Mouse (Mus musculus) kidney, adult 2 months (tissue): ENCODE measurements around the gene Mllt10. TPM values are rescaled to one million over a fixed set of nuclear protein-coding genes. Genes with fewer than 3 reads are reported as not detected.

Experiments
- DNase-seq: peaks from one replicate; pipeline ENCODE4 v3.0.0; 2021
- H3K27ac ChIP-seq: fragments of 200-500 bp; 2 replicates; pipeline ENCODE4 v1.5.1; 2012; ENCODE audit warnings: low read depth, low read length, control low read depth, inconsistent platforms; ENCODE audit not compliant: insufficient read depth
- H3K27me3 ChIP-seq: fragments of 200-500 bp; replicated peaks from 2 replicates; pipeline ENCODE4 v1.6.1; 2012; ENCODE audit warnings: mild to moderate bottlenecking, moderate library complexity, low read length, inconsistent platforms; ENCODE audit not compliant: control insufficient read depth, insufficient read depth
- H3K36me3 ChIP-seq: fragments of 200-500 bp; 2 replicates; pipeline ENCODE4 v1.6.1; 2012; ENCODE audit warnings: mild to moderate bottlenecking, moderate library complexity, low read length, inconsistent platforms; ENCODE audit not compliant: control insufficient read depth, insufficient read depth
- H3K4me1 ChIP-seq: fragments of 200-500 bp; 2 replicates; pipeline ENCODE4 v1.6.1; 2011; ENCODE audit warnings: low read length; ENCODE audit not compliant: control insufficient read depth, insufficient read depth
- H3K4me3 ChIP-seq: fragments of 200-500 bp; 2 replicates; pipeline ENCODE4 v1.5.1; 2011; ENCODE audit warnings: mild to moderate bottlenecking, low read depth, low read length, control low read depth; ENCODE audit not compliant: insufficient read depth
- CTCF ChIP-seq: fragments of 200-500 bp; conservative IDR thresholded peaks from 2 replicates; pipeline ENCODE4 v1.5.1; 2011; ENCODE audit warnings: low read depth, mild to moderate bottlenecking, control low read depth, low read length, moderate library complexity, mixed read lengths; ENCODE audit not compliant: insufficient read depth, insufficient read length
- POLR2A ChIP-seq: fragments of 200-500 bp; IDR thresholded peaks from one replicate; pipeline ENCODE4 v1.6.1; 2011; ENCODE audit warnings: low read depth, low read length, control low read depth
- WGBS: fragments of 180-500 bp; shearing (Covaris S2); methylation state at CpG from one replicate; pipeline ENCODE4 v1.1.7; 2018; 5-methylcytosine and 5-hydroxymethylcytosine counted together
- polyA plus RNA-seq: library from polyadenylated mRNA; depleted of rRNA; stranded (reverse); fragments of >200 nt; gene quantifications from 2 replicates; pipeline ENCODE4 v1.2.3, GENCODE M21; 2012; rRNA removed

The Mllt10 gene
- polyA plus RNA-seq, result 29.3 and 32.7 TPM in 2 replicates

DNA sequence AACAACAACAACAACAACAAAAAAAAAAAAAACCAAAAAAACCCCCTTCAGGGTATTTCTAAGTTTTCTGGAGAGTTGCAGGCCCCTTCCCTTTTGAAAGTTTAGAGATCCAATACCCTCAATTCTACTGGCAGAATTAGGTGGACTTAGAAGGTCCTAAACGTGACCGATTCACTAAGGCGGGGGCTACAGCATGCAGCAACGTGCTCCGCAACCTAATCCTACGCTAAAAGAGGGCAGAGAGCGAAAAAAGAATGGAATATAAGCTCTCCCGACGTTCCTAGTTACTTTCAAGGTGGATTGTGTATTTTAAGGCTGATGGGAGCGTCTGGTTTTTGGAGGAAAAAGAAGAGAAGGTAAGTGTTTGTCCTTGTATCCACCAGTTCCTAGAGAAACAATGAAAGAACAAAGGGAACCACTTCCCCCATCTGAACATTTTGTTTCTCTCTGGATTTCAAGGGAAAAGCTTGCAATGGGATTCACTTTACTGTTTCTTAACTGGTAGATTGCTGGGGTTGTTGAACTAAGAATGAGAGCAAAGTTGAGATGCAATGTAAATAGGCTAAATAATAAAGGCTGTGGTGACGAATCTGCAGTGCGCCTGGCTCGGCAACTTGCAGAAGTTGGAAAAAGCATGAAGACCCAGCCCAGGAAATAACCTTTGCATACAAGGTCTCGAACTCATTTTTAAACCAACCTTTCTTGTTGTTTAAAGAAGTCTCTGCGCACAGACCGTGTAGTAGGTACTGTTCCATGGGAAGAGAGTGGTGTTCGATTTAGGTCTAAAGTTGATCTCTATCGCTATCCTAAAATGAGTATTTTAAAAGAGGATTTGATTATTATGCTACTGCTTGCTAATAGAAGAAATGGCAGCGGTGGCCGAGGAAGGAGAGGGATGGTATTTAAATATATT, at the start of gene Mllt10:
Mllt10 (plus strand) TSS at position 222 of the 913 bp plus-strand sequence.
- TF ChIP-seq CTCF, result no peak
- no peak for TF ChIP-seq POLR2A
- Histone ChIP-seq H3K27ac (peak within 1 kb of the TSS; percentile 99), H3K36me3 (no peaks in the 10 kb centered on the region), H3K4me1 (peaks cover 10% of the 10 kb centered on the region; the same call in 1 of the 2 replicates), H3K4me3 (peak within 1 kb of the TSS; percentile 98), H3K27me3 (no peaks in the 10 kb centered on the region)
- WGBS, result 20% methylated on average over 20 of the region's 20 CpGs
- peak; percentile 56 for DNase-seq

GRCm38 (mm10) chr2:18011226-18011625, 43.8 kb upstream of the Mllt10 start:
- no peaks in the 10 kb centered on the region for H3K27me3 ChIP-seq
- no peak for TF ChIP-seq POLR2A
- TF ChIP-seq CTCF, result no peak
- 90% methylated on average over 6 of the region's 6 CpGs for WGBS
- no peaks in the 10 kb centered on the region for H3K4me1 ChIP-seq
- H3K36me3 ChIP-seq, result no peaks in the 10 kb centered on the region
- no peak overlapping the region for H3K27ac ChIP-seq
- H3K4me3 ChIP-seq, result no peak overlapping the region
- DNase-seq, result no peak

DNA sequence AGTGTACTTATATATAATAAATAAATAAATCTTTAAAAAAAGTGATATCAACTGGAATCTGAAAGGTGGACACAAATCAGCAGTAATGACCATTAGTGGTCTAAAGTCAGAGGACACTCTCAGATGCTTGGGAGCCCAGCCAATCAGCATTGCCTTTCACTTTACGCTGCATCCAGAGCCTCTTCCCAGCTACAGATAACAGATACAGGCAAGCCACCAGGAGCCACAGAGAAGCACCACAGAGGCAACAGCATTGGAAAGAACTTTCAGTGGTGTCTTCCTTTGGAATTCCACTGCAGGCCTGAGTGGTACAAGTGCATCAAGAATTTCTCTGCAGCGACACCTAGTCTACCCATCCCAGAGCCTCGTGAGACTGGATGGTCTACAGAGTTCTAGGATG, 42.2 kb upstream of the Mllt10 start:
- WGBS, result 92% methylated on average over 3 of the region's 3 CpGs

DNA sequence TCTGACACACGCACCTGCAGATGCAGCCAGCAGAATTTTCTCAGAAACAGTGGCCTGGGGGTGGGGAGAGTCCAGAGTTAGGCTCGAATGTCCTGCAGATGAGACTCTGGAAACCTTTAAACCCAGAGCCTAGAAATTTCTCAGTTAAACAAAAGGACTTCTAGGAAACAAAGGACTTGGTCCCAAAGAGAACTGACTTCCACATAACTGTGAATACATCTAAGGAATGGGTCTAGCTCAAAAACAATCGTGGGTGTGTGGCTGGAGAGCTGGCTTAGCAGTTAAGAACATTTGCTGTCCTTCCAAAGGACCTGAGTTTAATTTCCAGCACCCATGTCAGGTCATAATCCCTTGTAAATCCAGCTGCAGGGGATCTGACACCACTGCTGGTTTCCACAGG, 39.5 kb upstream of the Mllt10 start:
- Histone ChIP-seq H3K4me1 (no peaks in the 10 kb centered on the region), H3K27ac (no peak overlapping the region), H3K27me3 (no peaks in the 10 kb centered on the region), H3K4me3 (no peak overlapping the region), H3K36me3 (no peaks in the 10 kb centered on the region)
- 53% methylated on average over 3 of the region's 3 CpGs for WGBS
- peak; percentile 14 for DNase-seq
- TF ChIP-seq CTCF, result no peak
- no peak for TF ChIP-seq POLR2A

More for the DNA sequence above, 42.2 kb upstream of the Mllt10 start:
- Histone ChIP-seq H3K4me1 (no peaks in the 10 kb centered on the region), H3K27ac (no peak overlapping the region), H3K36me3 (no peaks in the 10 kb centered on the region), H3K4me3 (no peak overlapping the region), H3K27me3 (no peaks in the 10 kb centered on the region)
- DNase-seq, result no peak
- TF ChIP-seq CTCF, result no peak
- TF ChIP-seq POLR2A, result no peak

DNA sequence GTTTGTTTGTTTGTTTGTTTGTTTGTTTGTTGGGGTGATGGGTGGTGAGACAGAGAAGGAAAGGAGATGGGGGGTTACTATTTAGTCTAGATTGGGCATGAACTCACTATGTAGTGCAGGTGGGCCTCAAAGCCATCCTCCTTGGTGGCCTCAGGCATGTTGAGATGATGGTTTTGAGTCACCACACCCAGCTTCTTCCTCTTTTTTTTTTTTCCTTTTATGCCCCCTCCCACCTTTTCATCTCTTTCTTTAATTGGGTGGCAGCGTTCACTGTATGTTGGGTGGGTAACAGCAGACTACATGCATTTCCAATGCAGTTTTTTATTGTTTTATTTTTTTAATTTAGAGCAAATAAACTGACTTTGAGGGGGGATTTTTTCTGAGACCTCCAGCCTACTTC, 38.4 kb upstream of the Mllt10 start:
- WGBS, result 95% methylated on average over 1 of the region's 1 CpGs
- H3K27me3 ChIP-seq, result no peaks in the 10 kb centered on the region
- H3K4me3 ChIP-seq, result no peak overlapping the region
- DNase-seq, result no peak
- H3K27ac ChIP-seq, result no peak overlapping the region
- H3K4me1 ChIP-seq, result no peaks in the 10 kb centered on the region
- H3K36me3 ChIP-seq, result no peaks in the 10 kb centered on the region
- TF ChIP-seq CTCF (no peak), POLR2A (no peak)

DNA sequence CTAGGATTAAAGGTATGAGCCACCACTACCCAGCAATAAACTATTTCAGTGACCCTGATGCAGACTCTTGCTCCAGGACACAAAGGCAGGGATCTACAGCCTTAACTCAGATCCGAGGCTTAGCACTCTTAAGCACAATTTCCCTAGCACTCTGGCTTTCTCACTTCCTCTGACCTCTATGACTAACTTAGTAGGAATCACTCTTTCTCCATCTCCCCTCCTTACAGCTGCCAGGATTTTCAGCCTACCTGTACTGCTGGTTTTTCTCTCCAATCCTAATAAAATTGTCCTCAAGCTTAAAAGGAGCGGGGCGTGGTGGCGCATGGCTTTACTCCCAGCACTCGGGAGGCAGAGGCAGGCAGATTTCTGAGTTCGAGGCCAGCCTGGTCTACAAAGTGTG, 37.7 kb upstream of the Mllt10 start:
- Histone ChIP-seq H3K4me1 (no peaks in the 10 kb centered on the region), H3K4me3 (no peak overlapping the region), H3K27ac (no peak overlapping the region), H3K36me3 (no peaks in the 10 kb centered on the region), H3K27me3 (no peaks in the 10 kb centered on the region)
- no peak for TF ChIP-seq POLR2A
- no peak for TF ChIP-seq CTCF
- DNase-seq, result no peak
- 99% methylated on average over 6 of the region's 6 CpGs for WGBS

GRCm38 (mm10) chr2:18019122-18019521, 35.9 kb upstream of the Mllt10 start:
- H3K27me3 ChIP-seq, result no peaks in the 10 kb centered on the region
- no peak for TF ChIP-seq CTCF
- no peak for DNase-seq
- H3K4me3 ChIP-seq, result no peak overlapping the region
- 86% methylated on average over 1 of the region's 1 CpGs for WGBS
- H3K4me1 ChIP-seq, result no peaks in the 10 kb centered on the region
- H3K36me3 ChIP-seq, result no peaks in the 10 kb centered on the region
- no peak overlapping the region for H3K27ac ChIP-seq

DNA sequence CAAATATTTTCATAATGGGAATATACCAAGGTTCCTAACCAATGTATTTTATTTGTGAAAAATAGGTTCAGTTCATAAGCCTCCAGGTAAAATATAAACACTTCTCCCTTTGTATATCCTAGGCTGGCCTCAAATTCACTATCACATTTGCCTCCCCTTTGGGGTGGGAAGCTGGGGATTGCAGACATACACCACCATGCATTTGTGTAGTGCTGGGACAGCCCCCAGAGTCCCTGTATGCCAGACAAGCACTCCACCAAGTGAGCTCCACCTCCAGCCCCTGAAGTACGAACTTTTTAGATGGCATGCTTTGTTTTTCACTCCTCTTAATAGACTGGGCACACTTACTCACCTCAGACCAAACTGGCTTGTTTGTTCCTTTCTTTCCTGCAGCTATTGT, 32.2 kb upstream of the Mllt10 start:
- no peaks in the 10 kb centered on the region for H3K4me1 ChIP-seq
- WGBS, result 66% methylated on average over 1 of the region's 1 CpGs
- DNase-seq, result no peak
- no peaks in the 10 kb centered on the region for H3K27me3 ChIP-seq
- H3K27ac ChIP-seq, result no peak overlapping the region
- H3K36me3 ChIP-seq, result no peaks in the 10 kb centered on the region
- TF ChIP-seq POLR2A, result no peak
- no peak for TF ChIP-seq CTCF
- H3K4me3 ChIP-seq, result no peak overlapping the region
